Mouse (Mus musculus): ENCODE results near the gene Nlgn2.
"Not testable (repeated sequence)": the region's sequence is repeated elsewhere in the genome, so short reads cannot be mapped to it uniquely, and the experiment has no call there.

Gene Nlgn2

GRCm38 (mm10) chr11:69863729-69864128, 26.1 kb upstream of the Nlgn2 start:
- DNase-seq: not testable (repeated sequence)

GRCm38 (mm10) chr11:69858113-69858998, 20.8 kb upstream of the Nlgn2 start, which contains the start of gene Tnk1:
Gene Tnk1 (minus strand): TSS chr11:69858730.
- DNase-seq: no peak

DNA sequence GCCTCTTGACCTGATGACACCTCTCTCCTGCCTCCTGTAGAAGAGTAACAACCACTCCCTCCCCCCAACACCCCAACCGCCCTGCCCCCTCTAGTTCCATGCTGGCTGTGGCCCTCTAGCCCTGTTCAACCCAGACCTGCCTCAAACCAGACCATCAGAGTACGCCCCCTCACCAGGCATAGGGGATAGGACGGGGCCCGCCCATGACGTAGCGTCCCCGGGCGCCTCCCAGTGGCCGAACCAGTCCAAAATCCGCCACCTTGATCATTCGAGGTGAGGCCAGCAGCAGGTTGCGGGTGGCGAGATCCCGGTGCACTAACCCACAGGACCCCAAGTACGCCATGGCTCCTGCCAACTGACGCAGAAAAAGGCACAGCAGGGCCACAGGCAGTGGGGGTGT, 17.8 kb upstream of the Nlgn2 start:
- peak; percentile 64 to 80 for DNase-seq

- no peak for DNase-seq
Observed at GRCm38 (mm10) chr11:69854680-69855079, 17.1 kb upstream of the Nlgn2 start.

DNA sequence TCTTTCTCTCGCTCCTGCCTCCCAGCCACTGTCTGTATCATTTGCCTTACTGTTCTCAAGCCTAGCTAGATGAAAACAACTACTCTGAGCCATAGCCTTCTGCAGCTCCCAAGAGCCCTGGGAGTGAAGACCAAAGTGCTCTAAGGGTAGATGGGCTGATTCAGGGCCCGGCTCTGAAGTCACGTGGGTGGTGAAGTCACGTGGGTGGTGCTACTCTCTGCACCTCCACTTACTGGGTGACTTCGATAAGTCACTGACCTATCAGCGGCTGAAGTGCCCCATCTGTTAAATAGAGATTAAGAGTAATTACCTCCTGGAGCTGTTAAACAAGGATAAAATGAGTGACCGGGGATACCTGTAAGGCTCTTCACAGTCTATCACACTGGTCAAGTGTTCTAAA, 16.4 kb upstream of the Nlgn2 start:
- DNase-seq: no peak

DNA sequence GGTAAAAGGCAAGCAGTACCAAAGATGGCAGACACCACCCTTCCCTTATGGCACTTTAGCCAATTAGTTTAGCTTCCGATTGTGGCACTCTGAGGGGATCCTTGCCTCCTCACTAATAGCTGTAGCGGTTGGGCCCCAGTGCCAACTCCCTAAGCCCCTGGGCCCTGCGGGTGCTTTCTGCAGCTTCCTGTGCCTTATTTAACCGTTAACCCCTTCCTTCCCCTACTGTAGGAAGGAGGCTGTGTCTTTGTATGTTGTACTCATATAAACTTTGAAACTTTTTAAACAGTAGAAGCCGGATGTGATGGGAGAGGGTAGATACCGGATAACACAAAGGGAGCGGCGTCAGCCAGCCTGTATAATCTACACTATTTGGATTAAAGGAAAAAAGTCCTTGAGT, 13.2 kb upstream of the Nlgn2 start:
- no peak for DNase-seq

DNA sequence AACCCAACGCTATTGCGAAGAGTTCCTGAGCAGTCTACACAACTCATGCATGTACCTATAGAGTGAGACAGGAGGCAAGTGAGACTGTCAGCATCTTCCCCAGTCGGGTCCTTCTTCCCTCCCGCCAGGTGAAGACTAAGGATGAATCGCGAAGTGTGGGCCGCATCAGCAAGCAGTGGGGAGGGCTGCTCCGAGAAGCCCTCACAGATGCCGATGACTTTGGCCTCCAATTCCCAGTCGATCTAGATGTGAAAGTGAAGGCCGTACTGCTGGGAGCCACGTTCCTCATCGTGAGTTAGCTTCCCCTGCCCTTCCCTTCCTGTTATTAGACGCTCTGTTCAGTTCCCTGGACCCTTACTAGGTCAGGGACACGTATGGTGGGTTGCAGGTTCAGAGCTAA, 12.3 kb upstream of the Nlgn2 start:
- no peak for DNase-seq

- DNase-seq: no peak
Observed at GRCm38 (mm10) chr11:69849128-69849527, 11.5 kb upstream of the Nlgn2 start.

- DNase-seq: peak; percentile 83 to 84
Observed at GRCm38 (mm10) chr11:69848021-69848420, 10.4 kb upstream of the Nlgn2 start.

GRCm38 (mm10) chr11:69846738-69847688, 9.4 kb upstream of the Nlgn2 start:
- DNase-seq: peak; percentile 45 to 48

- DNase-seq: peak; percentile 94
Observed at GRCm38 (mm10) chr11:69846198-69846680, 8.7 kb upstream of the Nlgn2 start, which contains the start of gene Plscr3. Gene Plscr3 (plus strand): TSS chr11:69846376.

DNA sequence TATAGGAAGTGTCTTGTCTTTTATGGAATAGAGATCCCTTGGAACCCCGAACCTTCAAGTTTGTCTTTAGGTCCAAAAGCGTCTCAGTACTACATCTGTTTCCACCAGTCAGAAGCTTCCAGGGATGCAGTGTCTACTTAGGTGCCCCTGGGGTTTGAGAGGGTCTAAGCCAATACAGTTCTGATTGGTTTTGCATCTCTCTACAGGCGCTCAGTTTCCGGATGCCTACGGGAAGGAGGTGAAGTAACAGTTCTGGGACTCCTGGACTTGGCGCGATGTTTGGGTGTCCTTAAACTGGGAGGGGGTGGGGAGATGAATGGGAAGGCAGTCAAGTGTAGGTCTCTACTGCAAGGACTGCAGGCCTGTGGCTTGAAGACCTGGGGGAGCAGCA, 1.1 kb upstream of the Nlgn2 start:
- no peak for DNase-seq

- DNase-seq: peak; percentile 97 to 98
Observed at GRCm38 (mm10) chr11:69837952-69838713, 549 bp upstream of the Nlgn2 start, which contains the start of gene Tmem256. Gene Tmem256 (plus strand): TSS chr11:69838514.

DNA sequence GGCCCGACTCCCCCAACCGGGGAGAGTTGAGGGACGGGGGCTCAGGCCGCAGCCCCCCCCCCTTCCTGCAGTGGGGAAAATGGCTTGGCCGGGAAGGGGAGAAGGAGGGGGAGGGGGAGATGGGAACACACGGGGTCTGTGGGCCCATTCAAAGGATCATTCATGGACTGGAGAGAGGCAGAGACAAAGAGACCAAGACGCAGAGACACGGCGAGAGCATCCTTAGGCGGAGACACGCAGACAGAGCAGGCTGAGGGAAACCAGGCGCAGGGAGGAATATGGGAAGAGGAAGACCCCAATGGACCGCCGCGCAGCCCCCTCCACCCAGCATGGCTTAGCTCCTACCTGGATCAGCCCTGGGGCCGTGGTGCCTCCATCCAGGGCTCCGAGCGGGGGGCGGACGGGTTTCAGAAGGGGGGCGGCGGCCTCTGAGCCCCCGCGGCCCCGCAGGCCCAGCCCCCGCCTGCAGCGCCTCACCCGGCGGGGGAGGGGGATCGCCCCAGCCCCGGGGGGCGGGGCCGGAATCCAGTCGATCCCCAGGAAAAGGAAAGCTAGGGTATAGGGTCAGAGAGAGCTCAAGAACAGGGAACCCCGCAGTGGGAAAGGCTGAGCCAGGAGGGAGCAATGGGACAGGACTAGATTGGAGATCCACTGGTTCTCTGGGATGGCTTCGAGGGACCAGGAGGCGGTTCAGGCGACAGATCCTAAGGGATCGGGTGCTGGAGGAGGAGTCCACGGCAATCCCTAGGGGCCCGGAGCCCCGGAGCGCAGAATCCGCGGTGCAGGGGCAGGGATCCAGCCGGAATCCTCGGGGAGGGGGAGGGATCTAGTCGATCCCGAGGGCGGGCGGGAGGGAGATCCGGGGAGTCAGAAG, 644 bp downstream of the Nlgn2 start:
- peak; percentile 70 to 72 for DNase-seq

DNA sequence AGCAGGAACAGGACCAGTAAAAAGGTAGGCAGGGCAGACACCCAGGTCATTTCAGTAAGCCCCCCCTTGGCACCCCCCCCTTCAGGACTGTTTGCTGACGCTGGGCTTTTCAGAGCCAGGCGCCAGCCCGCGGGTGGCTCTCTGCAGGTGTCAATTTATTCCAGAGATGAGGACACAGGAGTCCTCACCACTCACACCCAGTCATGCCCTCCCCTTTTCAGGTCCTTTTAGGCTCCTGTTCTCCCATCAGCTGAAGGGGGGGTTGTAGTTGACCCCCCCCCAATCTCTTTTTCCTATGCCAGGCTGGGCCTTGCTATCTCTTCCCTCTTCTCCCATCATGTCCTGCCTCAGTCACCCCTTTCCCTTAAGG, 1.6 kb downstream of the Nlgn2 start:
- DNase-seq: peak in 1 of 2 experiments; percentile 48

DNA sequence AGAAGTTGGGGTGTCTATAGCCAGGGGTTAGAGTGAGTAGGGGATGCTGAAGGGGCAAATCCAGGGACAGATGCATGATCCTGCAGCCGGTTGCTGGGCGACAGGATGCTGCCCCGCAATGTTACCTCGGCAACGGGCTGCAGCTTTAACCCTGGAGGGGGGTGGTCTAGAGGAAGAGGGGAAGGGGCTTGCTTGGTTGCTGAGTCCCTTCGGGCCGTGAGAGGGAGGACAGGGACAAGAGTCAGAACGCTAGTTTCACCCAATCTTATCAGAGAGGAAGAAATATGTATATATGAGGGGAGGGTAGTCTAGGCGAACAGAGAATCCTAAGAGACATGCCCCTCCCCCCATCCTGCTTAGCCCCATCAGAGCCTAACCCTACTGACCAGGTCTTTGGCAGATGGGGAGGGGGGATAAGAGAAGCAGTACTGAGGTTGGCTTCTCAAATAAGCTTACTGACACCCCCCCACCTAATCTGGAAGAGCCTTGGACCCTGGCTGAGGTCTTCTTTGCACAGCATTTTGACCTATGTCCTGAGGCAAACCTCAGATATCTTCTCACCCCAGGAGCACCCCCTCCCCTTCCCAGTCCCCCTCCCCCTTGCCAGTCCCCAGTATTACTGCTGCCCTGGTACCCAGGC, 2.1 kb downstream of the Nlgn2 start:
- DNase-seq: peak in 1 of 2 experiments; percentile 37

- peak in 1 of 2 experiments; percentile 36 for DNase-seq
Observed at GRCm38 (mm10) chr11:69834001-69834549, 3.5 kb downstream of the Nlgn2 start.

GRCm38 (mm10) chr11:69833554-69833953, 4.0 kb downstream of the Nlgn2 start:
- peak in 1 of 2 experiments; percentile 32 for DNase-seq

DNA sequence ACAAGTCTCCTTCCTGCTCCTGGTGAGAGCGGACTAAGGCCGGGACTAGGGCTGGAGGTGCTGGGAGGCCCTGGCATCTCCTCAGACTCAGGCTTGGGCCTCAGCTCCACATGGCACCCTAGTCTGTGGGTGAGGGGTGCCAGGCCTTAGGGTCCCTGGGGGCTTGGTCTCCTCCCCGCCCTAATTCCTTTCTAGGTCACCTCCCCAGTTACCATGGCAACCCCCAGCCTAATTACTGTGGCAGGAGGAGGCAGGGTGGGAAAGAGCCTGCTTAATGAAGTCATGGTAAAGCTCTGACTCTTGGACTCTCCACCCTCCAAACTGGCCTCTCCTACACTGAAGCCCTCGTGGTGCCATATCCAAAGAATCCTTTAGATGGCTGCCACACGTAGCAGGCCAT, 8.8 kb downstream of the Nlgn2 start:
- peak in 1 of 2 experiments; percentile 57 for DNase-seq

DNA sequence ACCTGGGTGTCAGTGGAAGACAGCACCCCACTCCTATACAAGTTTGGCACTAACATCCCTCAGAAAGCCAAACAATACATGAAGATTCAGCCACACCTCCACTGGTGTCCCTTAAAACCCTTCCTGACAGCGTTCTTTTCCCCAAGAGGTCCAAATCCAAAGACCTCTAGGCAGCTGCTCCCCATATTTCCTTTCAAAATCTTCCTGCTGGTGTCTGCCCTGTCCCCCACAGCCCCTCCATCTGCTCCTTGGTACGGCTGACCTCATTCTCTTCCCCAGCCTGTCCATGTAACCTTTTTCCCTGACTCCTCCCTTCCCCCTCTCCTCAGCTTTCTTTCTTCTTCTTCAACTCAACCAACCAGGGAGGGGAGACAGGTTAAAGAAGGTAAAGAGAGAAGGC, 14.1 kb downstream of the Nlgn2 start:
- DNase-seq: peak in 1 of 2 experiments; percentile 46

All from cerebellum, postnatal 14 days (tissue).